Mouse (Mus musculus) hindbrain, embryonic 12.5 days (tissue): ENCODE measurements around the gene Egfl7. TPM values are rescaled to one million over a fixed set of nuclear protein-coding genes. Genes with fewer than 3 reads are reported as not detected.
A peak's percentile ranks its signal among the peaks of the same experiment; 100 is the strongest.

ENCODE experiments used
- ATAC-seq: fragments of 200-750 bp; cut with Nextera tagmentation; 2 replicates; pipeline ENCODE4 v1.8.0; 2017; ENCODE audit warnings: moderate TSS enrichment; ENCODE audit not compliant: low FRiP score
- H3K27ac ChIP-seq: fragments of 300-500 bp; sonication (generic); 2 replicates; pipeline ENCODE4 v1.5.1; 2016; ENCODE audit warnings: mild to moderate bottlenecking
- H3K27me3 ChIP-seq: fragments of 300-500 bp; sonication (generic); 2 replicates; pipeline ENCODE4 v1.6.1; 2016; ENCODE audit warnings: mild to moderate bottlenecking
- H3K36me3 ChIP-seq: fragments of 300-500 bp; sonication (generic); 2 replicates; pipeline ENCODE4 v1.6.1; 2016; ENCODE audit warnings: mild to moderate bottlenecking
- H3K4me1 ChIP-seq: fragments of 300-500 bp; sonication (generic); 2 replicates; pipeline ENCODE4 v1.6.1; 2016
- H3K4me2 ChIP-seq: fragments of 300-500 bp; sonication (generic); replicated peaks from 2 replicates; pipeline ENCODE4 v1.6.1; 2016; ENCODE audit warnings: mild to moderate bottlenecking
- H3K4me3 ChIP-seq: fragments of 300-500 bp; sonication (generic); 2 replicates; pipeline ENCODE4 v1.5.1; 2016; ENCODE audit warnings: mild to moderate bottlenecking
- H3K9ac ChIP-seq: fragments of 300-500 bp; sonication (generic); 2 replicates; pipeline ENCODE4 v1.6.1; 2016; ENCODE audit warnings: mild to moderate bottlenecking, moderate library complexity
- H3K9me3 ChIP-seq: fragments of 300-500 bp; sonication (generic); replicated peaks from 2 replicates; pipeline ENCODE4 v1.6.1; 2016; ENCODE audit warnings: mild to moderate bottlenecking
- WGBS: fragments of 180-500 bp; shearing (Covaris S2); methylation state at CpG from one replicate; pipeline ENCODE4 v1.1.7; 2016; 5-methylcytosine and 5-hydroxymethylcytosine counted together
- polyA plus RNA-seq: library from polyadenylated mRNA; unstranded; fragments of >200 nt; fragmentation: Nextera tagmentation; extraction: Ambion mirVana; gene quantifications from 2 replicates; pipeline ENCODE4 v1.2.1, GENCODE M21; 2016

Egfl7 gene
- 61.4 and 72.1 TPM in 2 replicates for polyA plus RNA-seq

GRCm38 (mm10) chr2:26579714-26580113 lies at the start of gene Egfl7:
Egfl7 (plus strand) TSS chr2:26580014.
- ATAC-seq: no peak
- Histone ChIP-seq H3K27ac (no peak within 1 kb of the TSS), H3K27me3 (no peaks in the 10 kb centered on the region), H3K4me2 (no peak within 1 kb of the TSS), H3K9ac (no peak within 1 kb of the TSS), H3K4me1 (peaks cover 13% of the 10 kb centered on the region), H3K4me3 (no peak within 1 kb of the TSS), H3K9me3 (no peaks in the 10 kb centered on the region), H3K36me3 (no peaks in the 10 kb centered on the region)
- WGBS: 94% methylated on average over 1 of the region's 1 CpGs

DNA sequence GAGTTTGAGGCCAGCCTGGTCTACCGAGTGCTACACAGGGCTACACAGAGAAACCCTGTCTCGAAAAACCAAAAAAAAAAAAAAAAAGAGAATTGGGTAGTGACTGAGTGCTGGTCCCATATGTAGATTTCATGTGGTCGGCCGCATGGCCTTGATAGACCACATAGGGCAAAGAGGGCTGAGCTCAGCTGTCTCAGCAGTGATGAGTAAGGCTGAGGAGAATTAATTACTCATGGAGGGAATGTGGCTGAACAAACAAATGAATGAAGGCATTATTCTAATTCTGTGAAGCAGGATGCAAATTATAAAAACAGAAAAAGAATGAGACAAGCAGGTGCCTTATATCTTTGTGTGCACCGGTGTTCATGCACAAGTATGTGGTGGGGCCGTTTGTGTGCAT lies 48.0 kb upstream of the Egfl7 start:
- no peak overlapping the region for H3K9ac ChIP-seq
- H3K27me3 ChIP-seq: no peaks in the 10 kb centered on the region
- WGBS: 66% methylated on average over 6 of the region's 6 CpGs
- H3K9me3 ChIP-seq: no peaks in the 10 kb centered on the region
- peak overlapping the region; percentile 79 for H3K27ac ChIP-seq
- no peak for ATAC-seq
- H3K4me1 ChIP-seq: peaks cover 49% of the 10 kb centered on the region
- H3K36me3 ChIP-seq: no peaks in the 10 kb centered on the region
- H3K4me3 ChIP-seq: no peak overlapping the region
- no peak overlapping the region for H3K4me2 ChIP-seq

GRCm38 (mm10) chr2:26533249-26533648 lies 46.6 kb upstream of the Egfl7 start:
- Histone ChIP-seq H3K4me2 (no peak overlapping the region), H3K9ac (no peak overlapping the region; the same call in 1 of the 2 replicates), H3K9me3 (no peaks in the 10 kb centered on the region), H3K27me3 (no peaks in the 10 kb centered on the region), H3K36me3 (no peaks in the 10 kb centered on the region), H3K27ac (peak overlapping the region; percentile 79), H3K4me3 (no peak overlapping the region), H3K4me1 (peaks cover 47% of the 10 kb centered on the region)
- 15% methylated on average over 5 of the region's 5 CpGs for WGBS
- ATAC-seq: peak; percentile 59

DNA sequence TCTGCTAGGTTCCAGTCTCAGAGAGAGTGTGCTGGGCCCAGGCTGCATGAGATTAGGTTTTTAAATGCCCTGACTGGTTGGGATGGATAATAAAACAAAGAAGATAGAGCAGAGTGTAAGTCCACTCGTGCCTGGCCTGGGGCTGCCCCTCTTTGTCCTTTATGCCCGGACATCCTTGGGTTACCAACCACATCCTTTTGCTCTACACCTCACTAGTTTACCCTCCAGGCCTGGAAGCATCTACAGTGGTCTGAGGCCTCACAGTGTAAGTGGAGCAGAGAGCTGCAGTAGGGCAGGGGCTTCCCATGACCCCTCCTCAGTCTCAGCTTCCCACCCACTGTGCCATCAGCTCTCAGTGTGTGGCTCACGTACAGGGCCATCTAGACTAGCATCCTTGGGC lies 45.7 kb upstream of the Egfl7 start:
- 50% methylated on average over 3 of the region's 3 CpGs for WGBS
- H3K9me3 ChIP-seq: no peaks in the 10 kb centered on the region
- no peak overlapping the region for H3K4me2 ChIP-seq
- peak overlapping the region; percentile 79 for H3K27ac ChIP-seq
- no peak for ATAC-seq
- H3K4me1 ChIP-seq: peaks cover 47% of the 10 kb centered on the region
- H3K4me3 ChIP-seq: no peak overlapping the region
- H3K36me3 ChIP-seq: no peaks in the 10 kb centered on the region
- no peak overlapping the region for H3K9ac ChIP-seq
- no peaks in the 10 kb centered on the region; the same call in 1 of the 2 replicates for H3K27me3 ChIP-seq

- WGBS: 60% methylated on average over 2 of the region's 2 CpGs
- Histone ChIP-seq H3K9me3 (no peaks in the 10 kb centered on the region), H3K36me3 (no peaks in the 10 kb centered on the region), H3K4me1 (peaks cover 48% of the 10 kb centered on the region), H3K4me2 (no peak overlapping the region), H3K27me3 (no peaks in the 10 kb centered on the region; the same call in 1 of the 2 replicates), H3K27ac (peak overlapping the region; percentile 79; the same call in 1 of the 2 replicates), H3K4me3 (no peak overlapping the region), H3K9ac (no peak overlapping the region)
- no peak for ATAC-seq
These were observed 45.2 kb upstream of the Egfl7 start for GRCm38 (mm10) chr2:26534616-26535015.

DNA sequence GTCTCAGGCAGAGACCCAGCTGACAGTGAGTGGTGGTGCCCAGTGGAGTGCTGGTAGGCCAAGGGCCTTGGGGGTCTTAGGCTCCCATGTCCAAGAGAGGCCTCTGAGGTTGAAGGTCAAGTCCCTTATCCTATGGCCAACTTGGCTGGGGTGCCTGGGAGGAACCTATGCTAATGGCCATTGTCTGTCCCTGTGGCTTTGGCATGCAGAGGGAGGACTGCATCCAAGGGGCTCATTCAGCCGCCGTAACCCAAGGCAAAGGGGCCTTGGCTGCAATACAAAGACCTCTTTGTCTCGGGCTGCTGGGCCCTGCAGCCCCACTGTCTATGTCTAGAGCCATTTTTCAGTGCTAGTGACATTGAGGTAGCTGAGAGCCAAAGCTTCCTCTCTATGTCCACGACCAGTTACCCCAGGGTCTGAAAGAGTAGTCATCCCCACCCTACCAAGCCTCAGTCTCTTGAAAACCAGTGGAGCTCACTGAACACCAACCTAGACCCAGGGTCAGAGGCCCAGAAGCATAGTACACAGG lies 44.2 kb upstream of the Egfl7 start:
- peak; percentile 58 for ATAC-seq
- H3K36me3 ChIP-seq: no peaks in the 10 kb centered on the region
- H3K9ac ChIP-seq: no peak overlapping the region
- no peaks in the 10 kb centered on the region; the same call in 1 of the 2 replicates for H3K27me3 ChIP-seq
- WGBS: 10% methylated on average over 4 of the region's 4 CpGs
- no peak overlapping the region for H3K4me3 ChIP-seq
- no peaks in the 10 kb centered on the region for H3K9me3 ChIP-seq
- no peak overlapping the region for H3K4me2 ChIP-seq
- peaks cover 56% of the 10 kb centered on the region for H3K4me1 ChIP-seq
- H3K27ac ChIP-seq: peak overlapping the region; percentile 64

DNA sequence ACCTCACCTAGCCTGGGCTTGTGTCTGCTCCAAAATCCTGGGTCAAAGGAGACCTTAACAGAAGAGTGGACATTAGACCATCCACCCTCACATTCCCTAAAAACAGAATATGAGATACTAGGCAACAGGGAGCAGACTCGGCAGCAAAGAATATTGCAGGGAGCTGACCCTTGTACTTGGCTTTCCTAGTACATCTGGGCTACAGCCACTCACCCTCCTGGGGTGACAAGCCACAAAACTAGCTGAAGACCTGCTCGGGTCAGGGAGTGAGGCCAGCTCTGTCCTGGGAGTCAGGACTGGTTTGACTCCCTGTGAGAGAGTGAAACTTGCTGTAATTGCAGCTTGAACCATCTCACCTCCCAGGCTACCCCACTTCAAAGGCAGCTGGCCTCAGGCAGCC lies 40.3 kb upstream of the Egfl7 start:
- Histone ChIP-seq H3K27ac (no peak overlapping the region), H3K4me1 (peaks cover 48% of the 10 kb centered on the region)

DNA sequence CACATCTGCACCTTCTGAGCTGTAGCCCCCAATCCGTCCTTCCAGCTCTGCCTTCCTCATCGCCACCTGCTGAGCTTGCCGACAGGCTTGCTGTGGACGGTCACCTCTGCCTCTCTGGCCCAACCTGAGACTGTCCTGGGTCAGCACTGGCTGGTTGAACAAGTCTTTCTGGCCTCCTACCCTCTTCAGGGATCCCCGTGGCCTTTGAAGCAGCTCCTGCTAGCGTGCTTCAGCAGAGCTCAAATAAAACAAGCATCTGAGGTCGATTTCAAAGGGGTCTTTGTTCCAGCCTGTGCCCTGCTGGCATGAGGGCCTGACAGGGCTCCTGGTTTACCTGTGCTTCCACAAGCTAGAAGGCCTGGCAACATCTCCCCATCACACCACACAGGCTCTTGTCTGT lies 39.1 kb upstream of the Egfl7 start:
- no peak overlapping the region for H3K4me3 ChIP-seq
- ATAC-seq: 0 out of 2 replicates have a peak, but pooled peaks have one; percentile 18
- WGBS: 22% methylated on average over 7 of the region's 7 CpGs
- H3K27ac ChIP-seq: peak overlapping the region; percentile 64
- H3K36me3 ChIP-seq: no peaks in the 10 kb centered on the region
- no peak overlapping the region for H3K4me2 ChIP-seq
- H3K4me1 ChIP-seq: peaks cover 37% of the 10 kb centered on the region
- no peaks in the 10 kb centered on the region for H3K9me3 ChIP-seq
- H3K9ac ChIP-seq: no peak overlapping the region
- no peaks in the 10 kb centered on the region; the same call in 1 of the 2 replicates for H3K27me3 ChIP-seq

More for the DNA sequence above, 40.3 kb upstream of the Egfl7 start:
- H3K36me3 ChIP-seq: no peaks in the 10 kb centered on the region
- ATAC-seq: no peak
- H3K9ac ChIP-seq: no peak overlapping the region
- 58% methylated on average over 2 of the region's 2 CpGs for WGBS
- H3K27me3 ChIP-seq: no peaks in the 10 kb centered on the region; the same call in 1 of the 2 replicates
- H3K4me2 ChIP-seq: no peak overlapping the region
- no peak overlapping the region for H3K4me3 ChIP-seq
- H3K9me3 ChIP-seq: no peaks in the 10 kb centered on the region

- Histone ChIP-seq H3K27me3 (no peaks in the 10 kb centered on the region; the same call in 1 of the 2 replicates), H3K4me2 (no peak overlapping the region), H3K36me3 (no peaks in the 10 kb centered on the region), H3K9ac (no peak overlapping the region), H3K27ac (peak overlapping the region; percentile 64), H3K4me1 (peaks cover 30% of the 10 kb centered on the region), H3K4me3 (no peak overlapping the region), H3K9me3 (no peaks in the 10 kb centered on the region)
- peak; percentile 33; the same call in 1 of the 2 replicates for ATAC-seq
- whole genome bisulfite sequencing: 38% methylated on average over 9 of the region's 9 CpGs
These were observed 38.4 kb upstream of the Egfl7 start for GRCm38 (mm10) chr2:26541258-26541910.

DNA sequence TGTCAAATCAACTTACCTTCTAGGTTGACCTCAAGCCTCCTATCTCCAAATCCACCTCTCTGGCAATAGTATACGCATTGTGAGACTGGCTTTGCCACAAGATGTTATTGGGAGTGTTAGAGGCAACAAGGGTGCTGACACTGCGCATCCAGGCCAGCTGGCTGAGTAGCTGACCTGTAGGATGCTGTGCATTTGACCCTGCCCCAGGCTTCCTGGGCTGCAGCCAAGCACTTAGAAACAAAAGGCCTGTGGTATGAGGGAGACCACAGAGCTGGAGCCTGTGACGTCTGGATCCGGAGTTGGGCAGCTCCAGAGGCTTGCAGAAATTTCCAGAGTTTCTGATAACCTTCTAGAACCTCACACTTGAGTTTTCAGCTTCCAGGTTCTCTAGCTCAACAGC lies 36.7 kb upstream of the Egfl7 start:
- 72% methylated on average over 4 of the region's 4 CpGs for WGBS
- H3K4me2 ChIP-seq: no peak overlapping the region
- H3K9me3 ChIP-seq: no peaks in the 10 kb centered on the region
- no peak overlapping the region for H3K9ac ChIP-seq
- no peaks in the 10 kb centered on the region; the same call in none of the 2 replicates for H3K27me3 ChIP-seq
- H3K36me3 ChIP-seq: no peaks in the 10 kb centered on the region
- H3K27ac ChIP-seq: no peak overlapping the region
- no peak overlapping the region for H3K4me3 ChIP-seq
- peaks cover 41% of the 10 kb centered on the region for H3K4me1 ChIP-seq
- ATAC-seq: no peak

DNA sequence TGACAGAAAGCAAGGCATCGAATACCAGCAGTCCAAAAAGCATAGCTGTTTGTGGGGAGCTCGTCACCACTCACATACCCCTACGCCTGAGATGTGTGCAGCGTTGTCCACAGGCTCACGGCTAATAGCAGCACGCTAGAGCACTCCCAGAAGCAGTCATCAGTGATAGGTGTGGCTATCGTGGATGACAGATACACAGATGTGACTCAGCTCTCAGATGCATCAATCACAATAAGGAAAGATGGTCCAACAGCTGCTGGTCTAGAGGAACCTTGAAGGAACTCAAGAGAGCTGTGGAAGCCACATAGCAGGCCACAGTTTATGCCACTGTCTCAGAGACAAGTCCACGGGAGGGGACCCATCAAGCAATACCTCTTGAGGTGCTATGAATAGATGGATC lies 36.0 kb upstream of the Egfl7 start:
- no peak for ATAC-seq
- Histone ChIP-seq H3K4me1 (peaks cover 42% of the 10 kb centered on the region), H3K27me3 (no peaks in the 10 kb centered on the region; the same call in none of the 2 replicates), H3K9me3 (no peaks in the 10 kb centered on the region), H3K4me2 (no peak overlapping the region), H3K9ac (no peak overlapping the region), H3K4me3 (no peak overlapping the region), H3K36me3 (no peaks in the 10 kb centered on the region), H3K27ac (no peak overlapping the region)
- WGBS: 91% methylated on average over 8 of the region's 8 CpGs

DNA sequence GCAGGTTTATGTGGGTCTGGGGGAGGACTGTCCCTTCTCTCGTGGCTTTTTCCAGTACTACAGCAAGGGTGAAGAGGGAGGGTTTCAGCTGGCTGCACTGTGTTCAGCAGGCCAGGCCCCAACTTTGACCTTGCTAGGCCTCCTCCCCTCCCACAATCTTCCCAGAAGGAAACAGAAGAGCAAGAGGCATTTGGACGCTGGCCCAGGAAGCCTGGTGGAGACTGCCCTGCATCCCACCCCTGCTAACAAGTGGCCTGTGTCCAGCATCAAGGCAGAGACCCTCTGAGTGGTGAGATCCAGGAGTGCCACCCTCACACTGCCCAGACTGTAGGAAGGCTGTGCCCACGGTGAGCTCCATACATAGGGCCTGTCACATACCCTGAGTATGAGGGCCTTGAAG lies 35.5 kb upstream of the Egfl7 start:
- Histone ChIP-seq H3K9me3 (no peaks in the 10 kb centered on the region), H3K4me3 (no peak overlapping the region), H3K36me3 (no peaks in the 10 kb centered on the region), H3K4me2 (no peak overlapping the region), H3K4me1 (peaks cover 42% of the 10 kb centered on the region), H3K27me3 (no peaks in the 10 kb centered on the region; the same call in 1 of the 2 replicates), H3K9ac (no peak overlapping the region), H3K27ac (no peak overlapping the region)
- ATAC-seq: no peak
- 83% methylated on average over 3 of the region's 3 CpGs for WGBS
